Mouse (Mus musculus): ENCODE data around the gene Tpcn1. TPM values are rescaled to one million over a fixed set of nuclear protein-coding genes. Genes with fewer than 3 reads are reported as not detected.
A peak's percentile ranks its signal among the peaks of the same experiment; 100 is the strongest.

The Tpcn1 gene
- polyA plus RNA-seq, 1 experiment from 2014 or later = 48.6 TPM

GRCm38 (mm10) chr5:120610906-120611305 is 22.4 kb upstream of the Tpcn1 start:
- DNase-seq (ENCODE audit: low spot score) = no peak

DNA sequence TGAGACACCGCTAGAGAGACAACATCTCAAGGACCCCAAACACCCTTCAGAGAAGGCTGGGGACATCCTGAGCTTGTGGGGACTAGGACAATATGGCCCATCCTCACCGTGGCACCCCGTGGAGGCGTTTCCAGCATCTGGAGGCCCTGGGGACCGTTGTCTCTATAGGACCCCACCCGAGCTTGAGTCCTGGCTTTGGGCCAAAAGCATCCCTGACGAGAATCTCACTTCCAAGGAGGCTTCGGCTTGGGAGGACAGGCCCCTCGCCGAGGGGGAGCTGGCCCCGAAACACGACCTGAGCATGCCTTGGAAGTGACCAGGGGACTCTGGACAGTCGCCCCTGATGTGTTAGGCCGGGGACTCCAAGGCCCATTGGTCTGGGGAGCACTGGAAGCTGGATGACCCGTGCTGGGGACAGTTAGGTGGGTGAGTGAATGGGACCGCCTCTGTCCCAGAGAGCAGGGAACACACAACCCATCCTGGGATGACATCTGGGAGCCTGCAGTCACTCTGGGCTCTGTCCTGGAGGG is 20.8 kb upstream of the Tpcn1 start:
- no peak for DNase-seq (ENCODE audit: low spot score)

GRCm38 (mm10) chr5:120607335-120607734 is 18.9 kb upstream of the Tpcn1 start:
- no peak for DNase-seq (ENCODE audit: low spot score)

GRCm38 (mm10) chr5:120606590-120607200 is 18.2 kb upstream of the Tpcn1 start:
- DNase-seq (ENCODE audit: low spot score) = no peak

GRCm38 (mm10) chr5:120605688-120606087 is 17.2 kb upstream of the Tpcn1 start:
- peak; percentile 88 for DNase-seq (ENCODE audit: low spot score)

- no peak for DNase-seq (ENCODE audit: low spot score)
Measured at GRCm38 (mm10) chr5:120605241-120605661, 16.8 kb upstream of the Tpcn1 start.

GRCm38 (mm10) chr5:120604839-120605238 is 16.4 kb upstream of the Tpcn1 start:
- peak; percentile 87 for DNase-seq (ENCODE audit: low spot score)

DNA sequence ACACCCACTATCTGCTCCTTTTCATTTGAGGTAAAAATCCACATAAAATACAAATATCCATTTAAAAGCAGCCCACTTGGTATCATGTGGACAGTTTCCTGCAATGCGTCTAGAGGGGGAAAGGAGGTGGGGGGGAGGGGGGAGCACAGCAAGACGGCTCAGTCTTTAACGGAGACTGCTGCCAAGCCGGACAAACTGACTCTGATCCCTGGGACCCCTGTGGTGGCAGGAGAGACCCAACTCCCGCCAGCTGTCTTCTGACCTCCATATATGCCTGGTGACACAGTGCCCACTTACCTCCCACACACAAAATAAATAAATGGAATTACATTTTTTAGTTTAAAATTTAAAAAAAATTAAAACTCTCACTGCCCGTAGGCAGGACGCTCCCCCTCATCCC is 15.0 kb upstream of the Tpcn1 start:
- no peak for DNase-seq (ENCODE audit: low spot score)

- DNase-seq (ENCODE audit: low spot score) = no peak
Measured at GRCm38 (mm10) chr5:120602210-120602609, 13.7 kb upstream of the Tpcn1 start.

GRCm38 (mm10) chr5:120600946-120601668 is 12.6 kb upstream of the Tpcn1 start:
- peak; percentile 49 for DNase-seq (ENCODE audit: low spot score)

DNA sequence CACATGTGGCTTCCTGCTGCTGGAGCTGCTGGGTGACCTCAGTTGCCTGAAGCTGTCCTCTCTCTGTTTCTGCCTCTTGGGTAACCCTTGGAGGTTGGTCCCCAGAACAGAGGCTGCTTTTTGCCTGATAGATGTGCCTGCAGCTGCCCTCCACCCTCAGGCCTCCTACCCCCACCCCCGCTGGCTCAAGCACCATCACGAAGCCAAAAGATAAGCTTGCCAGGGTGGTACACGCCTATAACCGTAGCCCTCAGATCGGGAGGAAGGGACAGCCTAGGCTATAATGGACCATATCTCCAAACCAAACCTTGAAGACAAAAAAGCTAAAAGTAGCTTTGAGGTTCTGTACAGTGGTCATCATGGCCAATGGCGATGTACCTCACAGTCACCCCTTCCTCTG is 11.2 kb upstream of the Tpcn1 start:
- no peak for DNase-seq (ENCODE audit: low spot score)

GRCm38 (mm10) chr5:120594485-120594884 is 6.0 kb upstream of the Tpcn1 start:
- DNase-seq (ENCODE audit: low spot score) = no peak

DNA sequence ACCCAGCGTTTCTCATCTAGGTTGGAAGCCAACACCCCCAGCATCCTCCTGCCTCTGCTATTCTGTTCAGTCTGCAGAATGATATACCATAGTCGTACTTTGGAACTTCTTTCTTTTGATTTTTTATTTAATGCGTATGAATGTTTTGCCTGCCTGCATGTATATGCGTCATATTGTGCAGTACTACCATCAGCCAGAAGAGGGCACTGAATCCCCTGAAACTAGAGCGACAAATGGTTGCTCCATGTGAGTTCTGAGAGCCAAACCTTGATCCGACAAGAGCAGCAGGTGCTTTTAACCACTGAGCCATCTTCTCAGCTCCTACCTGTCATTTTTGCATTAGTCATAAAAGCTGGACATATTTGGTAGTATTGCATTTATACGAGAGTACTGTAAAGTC is 3.7 kb upstream of the Tpcn1 start:
- DNase-seq (ENCODE audit: low spot score) = peak; percentile 38

- DNase-seq (ENCODE audit: low spot score) = peak; percentile 58
Measured at GRCm38 (mm10) chr5:120590356-120591010, 2.0 kb upstream of the Tpcn1 start.

- DNase-seq (ENCODE audit: low spot score) = no peak
Measured at GRCm38 (mm10) chr5:120587940-120588568, 419 bp downstream of the Tpcn1 start.

DNA sequence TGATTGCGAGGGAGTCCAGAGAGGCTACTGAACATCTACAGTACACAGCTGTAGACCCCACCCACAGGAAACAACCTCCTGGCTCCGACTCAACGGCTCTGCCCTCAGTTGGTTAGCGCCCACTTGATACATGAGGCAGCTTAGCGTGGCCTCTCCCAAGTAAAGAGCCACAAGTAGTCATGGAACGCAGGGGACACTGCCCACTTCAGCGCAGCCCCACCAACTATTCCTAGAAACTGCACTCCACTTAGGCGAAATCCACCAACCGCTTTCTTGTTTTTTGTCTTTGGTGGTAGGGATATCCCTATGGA is 902 bp downstream of the Tpcn1 start:
- peak; percentile 78 for DNase-seq (ENCODE audit: low spot score)

- peak; percentile 22 for DNase-seq (ENCODE audit: low spot score)
Measured at GRCm38 (mm10) chr5:120586741-120587615, 1.5 kb downstream of the Tpcn1 start.

DNA sequence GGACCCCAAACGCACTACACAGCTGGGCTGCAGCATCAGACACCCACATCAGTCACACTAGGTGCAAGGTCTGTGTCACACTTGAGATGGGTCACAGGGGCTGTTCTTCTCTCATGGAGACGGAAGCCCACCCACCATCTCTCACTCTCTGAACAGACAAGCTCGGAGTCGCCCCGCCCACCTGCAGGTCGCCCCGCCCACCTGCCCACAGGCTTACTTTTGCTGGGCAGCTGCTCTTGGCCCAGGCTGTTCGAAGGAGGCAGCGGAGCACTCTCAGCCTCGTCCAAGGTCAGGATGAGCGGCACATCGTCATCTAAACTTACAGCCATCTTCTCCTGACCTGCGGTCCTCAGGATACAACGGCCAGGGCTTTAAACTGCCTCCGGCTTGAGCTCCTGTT is 3.5 kb downstream of the Tpcn1 start:
- DNase-seq (ENCODE audit: low spot score) = no peak

GRCm38 (mm10) chr5:120583511-120583910 is 5.0 kb downstream of the Tpcn1 start:
- DNase-seq (ENCODE audit: low spot score) = no peak

DNA sequence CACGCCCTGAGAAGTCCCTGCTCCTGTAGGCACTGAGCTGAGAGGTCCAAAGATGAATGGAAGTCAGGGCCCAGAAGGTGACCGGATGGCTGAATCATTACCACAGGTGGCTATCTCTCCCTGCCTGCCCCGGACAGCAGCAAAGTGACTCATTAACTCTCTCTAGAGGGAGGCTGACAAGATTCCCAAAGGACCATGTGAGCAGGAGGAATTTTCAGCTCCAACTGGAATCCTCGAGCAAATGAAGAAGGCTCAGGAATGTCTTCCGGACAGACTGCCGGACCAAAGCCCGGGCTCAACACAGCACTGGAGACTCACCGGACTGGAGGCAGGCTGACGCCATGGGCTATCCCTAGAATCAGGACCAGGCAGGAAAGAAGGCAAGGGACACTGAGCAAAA is 6.5 kb downstream of the Tpcn1 start:
- no peak for DNase-seq (ENCODE audit: low spot score)
